8 mouse cellular contexts compared by ENCODE assay signal in the genomic region with DNA sequence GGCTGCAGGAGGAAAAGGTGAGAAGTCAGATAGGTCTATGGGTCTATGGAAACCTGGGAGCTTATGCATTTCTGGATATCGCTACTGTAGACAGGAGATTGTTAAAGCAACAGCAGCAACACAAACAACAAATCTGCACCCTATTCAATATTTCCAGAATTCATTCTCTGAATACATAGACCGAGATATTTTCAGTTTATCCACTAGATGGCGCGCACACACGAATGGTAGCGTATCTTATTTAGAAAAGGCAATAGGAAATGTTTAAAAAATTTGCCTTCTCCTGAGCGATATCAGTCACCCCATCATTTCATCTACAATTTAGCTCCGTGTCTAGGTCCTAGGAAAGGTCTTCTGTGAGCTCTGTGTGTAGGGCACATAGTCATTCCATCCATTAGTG. TPM values are rescaled to one million over a fixed set of nuclear protein-coding genes. Genes with fewer than 3 reads are reported as not detected.
A peak's percentile ranks its signal among the peaks of the same experiment; 100 is the strongest.
DNase-seq lines count a peak whose midpoint lies in the region; ATAC-seq and TF ChIP-seq lines count a peak whose summit lies in the region.

No protein-coding gene starts in this region.

- no peak for DNase-seq in frontal cortex, postnatal 25 days (ENCODE audit: low spot score in 2 of 2)
- peak; percentile 5 for DNase-seq in right cerebral cortex, adult 18-20 months
- no peak for DNase-seq in right cerebral cortex, postnatal 25 days
- DNase-seq in embryonic facial prominence, embryonic 10.5 days (ENCODE audit: low spot score), result peak; percentile 18
- DNase-seq in liver, embryonic 14.5 days (ENCODE audit: low read depth in 3 of 3, low spot score in 3 of 3), result no peak
- no peak for DNase-seq in spleen, postnatal 14 days (ENCODE audit: low spot score in 2 of 2)
- DNase-seq in ovary, postnatal 10 days (ENCODE audit: low spot score), result no peak

- no peak overlapping the region for H3K4me2 ChIP-seq in liver, embryonic 14.5 days (ENCODE audit: low read depth)

- ATAC-seq in frontal cortex, adult (ENCODE audit: low TSS enrichment), result peak; percentile 88
- ATAC-seq in liver, embryonic 14.5 days (ENCODE audit: insufficient read depth), result no peak

- H3K4me3 ChIP-seq in embryonic facial prominence, embryonic 10.5 days, result no peak overlapping the region
- no peak overlapping the region for H3K4me3 ChIP-seq in liver, embryonic 14.5 days (ENCODE audit: insufficient read depth in 1 of 2, low read depth in 2 of 2, low read length in 2 of 2)

- H3K27ac ChIP-seq in embryonic facial prominence, embryonic 10.5 days (replicated peaks), result no peak overlapping the region
- H3K27ac ChIP-seq in liver, embryonic 14.5 days, result no peak overlapping the region

- TF ChIP-seq EP300 in liver, embryonic 14.5 days (IDR thresholded peaks at IDR 0.05; ENCODE audit: low read depth), result no peak

- no peak overlapping the region for H3K9ac ChIP-seq in liver, embryonic 14.5 days (replicated peaks)

- H3K36me3 ChIP-seq in embryonic facial prominence, embryonic 10.5 days (replicated peaks), result no peaks in the 10 kb centered on the region
- H3K36me3 ChIP-seq in liver, embryonic 14.5 days (replicated peaks; ENCODE audit: control insufficient read depth, insufficient read depth, low read depth), result no peaks in the 10 kb centered on the region

- no peaks in the 10 kb centered on the region for H3K4me1 ChIP-seq in embryonic facial prominence, embryonic 10.5 days
- H3K4me1 ChIP-seq in liver, embryonic 14.5 days (replicated peaks; ENCODE audit: control insufficient read depth in 2 of 2, insufficient read depth in 2 of 2, low read length in 1 of 2), result no peaks in the 10 kb centered on the region

- no peaks in the 10 kb centered on the region for H3K9me3 ChIP-seq in embryonic facial prominence, embryonic 10.5 days
- H3K9me3 ChIP-seq in liver, embryonic 14.5 days (ENCODE audit: control insufficient read depth, low read length), result no peaks in the 10 kb centered on the region

- H3K27me3 ChIP-seq in embryonic facial prominence, embryonic 10.5 days (replicated peaks; ENCODE audit: low read depth, poor library complexity, severe bottlenecking), result no peaks in the 10 kb centered on the region
- H3K27me3 ChIP-seq in liver, embryonic 14.5 days (ENCODE audit: control insufficient read depth, insufficient read depth, low read length), result no peaks in the 10 kb centered on the region

- peak; percentile 31; the same call in 1 of the 2 replicates for TF ChIP-seq CTCF in liver, embryonic 14.5 days (IDR thresholded peaks at IDR 0.05; ENCODE audit: low read depth)

- 12% methylated on average over 8 of the region's 8 CpGs for WGBS in embryonic facial prominence, embryonic 10.5 days
- WGBS in liver, embryonic 14.5 days (ENCODE audit: insufficient replicate concordance), result 6% methylated on average over 8 of the region's 8 CpGs

RNA-seq across cellular contexts. Expression of a gene that starts 21.1 kb away (rescaled TPM):
- polyA plus RNA-seq in embryonic facial prominence, embryonic 10.5 days (2016; fragmentation: Nextera tagmentation; extraction: Ambion mirVana), result 0.04 and 0.06 TPM in 2 replicates
- polyA plus RNA-seq in liver, embryonic 14.5 days (2012; rRNA removed), result 1.1 and 1.2 TPM in 2 replicates
- 2.4 and 2.7 TPM in 2 replicates for polyA plus RNA-seq in liver, embryonic 14.5 days (2014; fragmentation: Nextera tagmentation; extraction: Ambion mirVana)

Comparison
In these comparisons a context has a peak if more than half of its experiments do, and no peak if none do; other contexts are left out.
1. DNase-seq: peak in right cerebral cortex, adult 18-20 months (single experiment) and embryonic facial prominence, embryonic 10.5 days (single experiment); none in frontal cortex, postnatal 25 days (0 of 2), right cerebral cortex, postnatal 25 days (single experiment), liver, embryonic 14.5 days (0 of 3), spleen, postnatal 14 days (0 of 2) and ovary, postnatal 10 days (single experiment).